Mouse (Mus musculus): ENCODE data around the gene Nat14. TPM values are rescaled to one million over a fixed set of nuclear protein-coding genes. Genes with fewer than 3 reads are reported as not detected.

The Nat14 gene
- polyA plus RNA-seq, 1 experiment from 2014 or later, result 5.3 TPM

- no peak for DNase-seq (ENCODE audit: low read depth, low spot score)
- no peak for TF ChIP-seq CTCF (IDR thresholded peaks at IDR 0.05)
- no peak for ATAC-seq
- H3K27me3 ChIP-seq, result no peaks in the 10 kb centered on the region
- ChIA-PET CTCF (interaction anchor here (1.3 kb wide), 1 partner anchor 13 kb away, joined by 4 read pairs; no protein-coding TSS in a partner anchor), POLR2A (interaction anchor here (0.6 kb wide), 1 partner anchor 22 kb away, joined by 6 read pairs; no protein-coding TSS in a partner anchor)
- in situ Hi-C loops (cut with MboI; ENCODE audit: low pct_unique_long_range_greater_than_20kb), result no loop called here
Measured at GRCm38 (mm10) chr7:4926849-4927248, 5.0 kb downstream of the Nat14 start.

GRCm38 (mm10) chr7:4927711-4928110 is 5.9 kb downstream of the Nat14 start:
- ChIA-PET POLR2A (interaction anchor here (0.6 kb wide), 1 partner anchor 23 kb away, joined by 6 read pairs; no protein-coding TSS in a partner anchor), CTCF (interaction anchor here (1.3 kb wide), 1 partner anchor 12 kb away, joined by 4 read pairs; no protein-coding TSS in a partner anchor)
- ATAC-seq (no peak), DNase-seq (ENCODE audit: low read depth, low spot score) (no peak)
- in situ Hi-C loops (cut with MboI; ENCODE audit: low pct_unique_long_range_greater_than_20kb), result no loop called here
- H3K27me3 ChIP-seq, result no peaks in the 10 kb centered on the region
- TF ChIP-seq CTCF (IDR thresholded peaks at IDR 0.05), result no peak

- TF ChIP-seq CTCF (IDR thresholded peaks at IDR 0.05), result no peak
- in situ Hi-C loops (cut with MboI; ENCODE audit: low pct_unique_long_range_greater_than_20kb), result no loop called here
Measured at GRCm38 (mm10) chr7:4928323-4928722, 6.5 kb downstream of the Nat14 start.

GRCm38 (mm10) chr7:4933103-4933502 is 11.3 kb downstream of the Nat14 start:
- DNase-seq (ENCODE audit: low read depth, low spot score) (no peak), ATAC-seq (no peak)
- POLR2A ChIA-PET, result no interaction called here
- in situ Hi-C loops (cut with MboI; ENCODE audit: low pct_unique_long_range_greater_than_20kb), result no loop called here
- no peaks in the 10 kb centered on the region for H3K27me3 ChIP-seq
- TF ChIP-seq CTCF (IDR thresholded peaks at IDR 0.05), result no peak
- CTCF ChIA-PET, result interaction anchor here (1.5 kb wide), 1 partner anchor 10 kb away, joined by 3 read pairs; no protein-coding TSS in a partner anchor

More at GRCm38 (mm10) chr7:4928323-4928722, 6.5 kb downstream of the Nat14 start:
- POLR2A ChIA-PET, result no interaction called here
- CTCF ChIA-PET, result interaction anchor here (1.3 kb wide), 1 partner anchor 12 kb away, joined by 4 read pairs; no protein-coding TSS in a partner anchor
- H3K27me3 ChIP-seq, result no peaks in the 10 kb centered on the region
- DNase-seq (ENCODE audit: low read depth, low spot score) (no peak), ATAC-seq (no peak)

- peak; percentile 54 for ATAC-seq
- ChIA-PET POLR2A (no interaction called here), CTCF (interaction anchor here (1.1 to 1.5 kb wide), 2 partner anchors 11 to 14 kb away, joined by 3 read pairs; no protein-coding TSS in a partner anchor)
- in situ Hi-C loops (cut with MboI; ENCODE audit: low pct_unique_long_range_greater_than_20kb), result no loop called here
- TF ChIP-seq CTCF (IDR thresholded peaks at IDR 0.05), result no peak
- DNase-seq (ENCODE audit: low read depth, low spot score), result no peak
- no peaks in the 10 kb centered on the region for H3K27me3 ChIP-seq
Measured at GRCm38 (mm10) chr7:4934160-4934914, 12.5 kb downstream of the Nat14 start.

- no peak for ATAC-seq
- CTCF ChIA-PET, result interaction anchor here (1.4 to 1.6 kb wide), 2 partner anchors 28 to 140 kb away, joined by 3 to 6 read pairs; partner anchors contain the start of gene Sbk2
Measured at GRCm38 (mm10) chr7:4936832-4937231, 15.0 kb downstream of the Nat14 start.

GRCm38 (mm10) chr7:4937392-4937791 is 15.6 kb downstream of the Nat14 start:
- ATAC-seq (no peak), DNase-seq (ENCODE audit: low read depth, low spot score) (no peak)
- ChIA-PET POLR2A (no interaction called here), CTCF (interaction anchor here (1.6 kb wide), 1 partner anchor 27 kb away, joined by 6 read pairs; the partner anchor contains the start of gene Sbk2)
- in situ Hi-C loops (cut with MboI; ENCODE audit: low pct_unique_long_range_greater_than_20kb), result no loop called here
- no peaks in the 10 kb centered on the region for H3K27me3 ChIP-seq
- no peak for TF ChIP-seq CTCF (IDR thresholded peaks at IDR 0.05)

More at GRCm38 (mm10) chr7:4936832-4937231, 15.0 kb downstream of the Nat14 start:
- no peak for DNase-seq (ENCODE audit: low read depth, low spot score)
- no peak for TF ChIP-seq CTCF (IDR thresholded peaks at IDR 0.05)
- H3K27me3 ChIP-seq, result no peaks in the 10 kb centered on the region
- POLR2A ChIA-PET, result no interaction called here
- in situ Hi-C loops (cut with MboI; ENCODE audit: low pct_unique_long_range_greater_than_20kb), result no loop called here

GRCm38 (mm10) chr7:4938456-4938855 is 16.6 kb downstream of the Nat14 start:
- TF ChIP-seq CTCF (IDR thresholded peaks at IDR 0.05), result peak; percentile 93
- DNase-seq (ENCODE audit: low read depth, low spot score), result no peak
- in situ Hi-C loops (cut with MboI; ENCODE audit: low pct_unique_long_range_greater_than_20kb), result no loop called here
- ATAC-seq, result no peak
- ChIA-PET POLR2A (interaction anchor here (1.0 kb wide), 1 partner anchor 127 kb away, joined by 4 read pairs; no protein-coding TSS in a partner anchor), CTCF (interaction anchor here (0.8 to 2.5 kb wide), 9 partner anchors 23 to 122 kb away, joined by 3 to 12 read pairs (median 5); partner anchors contain the start of genes Sbk2 and Zfp628)
- no peaks in the 10 kb centered on the region for H3K27me3 ChIP-seq

GRCm38 (mm10) chr7:4940068-4940479 is 18.2 kb downstream of the Nat14 start:
- peak; percentile 95 for TF ChIP-seq CTCF (IDR thresholded peaks at IDR 0.05)
- no peaks in the 10 kb centered on the region for H3K27me3 ChIP-seq
- ATAC-seq, result no peak
- ChIA-PET POLR2A (no interaction called here), CTCF (interaction anchor here (0.7 to 3.3 kb wide), 20 partner anchors 8 to 380 kb away, joined by 3 to 12 read pairs (median 4); partner anchors contain the start of genes Nat14, Sbk2, Ssc5d and Ube2s)
- no peak for DNase-seq (ENCODE audit: low read depth, low spot score)
- in situ Hi-C loops (cut with MboI; ENCODE audit: low pct_unique_long_range_greater_than_20kb), result loop anchor here (5.0 to 10.0 kb wide), 2 partner anchors 107 to 375 kb away; no protein-coding TSS in a partner anchor

GRCm38 (mm10) chr7:4942673-4943072 is 20.8 kb downstream of the Nat14 start:
- ChIA-PET CTCF (interaction anchor here (1.8 to 3.3 kb wide), 2 partner anchors 21 to 108 kb away, joined by 4 to 11 read pairs; partner anchors contain the start of genes Sbk2 and Zfp580), POLR2A (interaction anchor here (1.5 kb wide), 1 partner anchor 118 kb away, joined by 3 read pairs; no protein-coding TSS in a partner anchor)
- DNase-seq (ENCODE audit: low read depth, low spot score) (no peak), ATAC-seq (no peak)
- in situ Hi-C loops (cut with MboI; ENCODE audit: low pct_unique_long_range_greater_than_20kb), result loop anchor here (5.0 to 10.0 kb wide), 2 partner anchors 105 to 378 kb away; no protein-coding TSS in a partner anchor
- no peaks in the 10 kb centered on the region for H3K27me3 ChIP-seq
- no peak for TF ChIP-seq CTCF (IDR thresholded peaks at IDR 0.05)
